Mouse (Mus musculus) CH12.LX (cell line): ENCODE results near the gene Krt2. TPM values are rescaled to one million over a fixed set of nuclear protein-coding genes. Genes with fewer than 3 reads are reported as not detected.

Experiments
- DNase-seq: peaks from one replicate; pipeline ENCODE4 v3.0.0-alpha.2; 2013; ENCODE audit errors: extremely low read depth
- H3K27ac ChIP-seq: 2 replicates; pipeline ENCODE4 v1.5.1; 2012; ENCODE audit warnings: low read depth, mild to moderate bottlenecking, control low read depth, moderate library complexity; ENCODE audit not compliant: insufficient read depth
- H3K27me3 ChIP-seq: replicated peaks from 2 replicates; pipeline ENCODE3; 2012; ENCODE audit warnings: inconsistent platforms
- H3K36me3 ChIP-seq, 2 experiments: replicated peaks in 1 of 2; 2 replicates each; pipeline versions ENCODE3 to v1.6.1; 2012; ENCODE audit warnings: inconsistent platforms in 1 of 2, low read length in 1 of 2, mild to moderate bottlenecking in 1 of 2, mixed read lengths in 1 of 2, moderate library complexity in 1 of 2; ENCODE audit not compliant: control insufficient read depth in 1 of 2, insufficient read depth in 1 of 2
- H3K4me1 ChIP-seq, 2 experiments: 2 replicates each; pipeline ENCODE4 v1.6.1; 2012; ENCODE audit warnings: inconsistent platforms in 1 of 2, moderate library complexity in 1 of 2; ENCODE audit not compliant: insufficient read depth in 2 of 2, control insufficient read depth in 1 of 2
- H3K4me2 ChIP-seq: 2 replicates; pipeline ENCODE4 v1.6.1; 2012; ENCODE audit warnings: low read depth, mild to moderate bottlenecking, control low read depth; ENCODE audit not compliant: poor library complexity, insufficient read depth, severe bottlenecking
- H3K4me3 ChIP-seq, 3 experiments: fragments of 150-350 bp in 1 of 3; sonication (generic) in 1 of 3; replicated peaks in 1 of 3; 2 replicates each; pipeline versions ENCODE3 to v1.5.1; 2011 to 2012; ENCODE audit warnings: low read depth in 2 of 3, low read length in 2 of 3, mild to moderate bottlenecking in 2 of 3, moderate library complexity in 2 of 3, control low read depth in 1 of 3, improper control_type of control experiment in 1 of 3, inconsistent platforms in 1 of 3, mixed read lengths in 1 of 3; ENCODE audit not compliant: poor library complexity in 1 of 3
- H3K79me2 ChIP-seq: replicated peaks from 2 replicates; pipeline ENCODE4 v1.6.1; 2012; ENCODE audit warnings: mild to moderate bottlenecking, moderate library complexity; ENCODE audit not compliant: control insufficient read depth, poor library complexity, insufficient read depth, severe bottlenecking; ENCODE audit errors: extremely low read depth
- H3K9ac ChIP-seq: 2 replicates; pipeline ENCODE4 v1.6.1; 2012; ENCODE audit warnings: low read depth, mild to moderate bottlenecking, control low read depth, moderate library complexity; ENCODE audit not compliant: insufficient read depth
- H3K9me3 ChIP-seq: replicated peaks from 2 replicates; pipeline ENCODE3; 2012; ENCODE audit warnings: low read length, inconsistent platforms, mixed read lengths
- BHLHE40 ChIP-seq: IDR thresholded peaks from 2 replicates; pipeline ENCODE4 v1.6.1; 2011; ENCODE audit warnings: mild to moderate bottlenecking, low read depth, low read length, improper control_type of control experiment
- CHD1 ChIP-seq: IDR thresholded peaks from 2 replicates; pipeline ENCODE4 v1.6.1; 2012; ENCODE audit warnings: low read depth, low read length, improper control_type of control experiment, inconsistent platforms
- CHD2 ChIP-seq: IDR thresholded peaks from 2 replicates; pipeline ENCODE4 v1.6.1; 2011; ENCODE audit warnings: low read length, improper control_type of control experiment
- CTCF ChIP-seq, 2 experiments: IDR thresholded peaks in 1 of 2; conservative IDR thresholded peaks in 1 of 2; 2 replicates each; pipeline ENCODE4 v1.5.1; 2011 to 2012; ENCODE audit warnings: low read depth in 2 of 2, low read length in 2 of 2, improper control_type of control experiment in 1 of 2, inconsistent platforms in 1 of 2, mild to moderate bottlenecking in 1 of 2, moderate library complexity in 1 of 2
- EP300 ChIP-seq: IDR thresholded peaks from 2 replicates; pipeline ENCODE4 v1.6.1; 2011; ENCODE audit warnings: low read length, improper control_type of control experiment
- IRF4 ChIP-seq: IDR thresholded peaks from 2 replicates; pipeline ENCODE4 v1.6.1; 2014; ENCODE audit warnings: low read depth, mild to moderate bottlenecking, inconsistent platforms, low read length, improper control_type of control experiment
- JUND ChIP-seq: conservative IDR thresholded peaks from 2 replicates; pipeline ENCODE4 v1.6.1; 2011; ENCODE audit warnings: low read depth, low read length, improper control_type of control experiment
- KAT2A ChIP-seq: IDR thresholded peaks from 2 replicates; pipeline ENCODE4 v1.6.1; 2012; ENCODE audit warnings: low read length, improper control_type of control experiment, inconsistent platforms; ENCODE audit not compliant: insufficient replicate concordance
- MAFK ChIP-seq: IDR thresholded peaks from 2 replicates; pipeline ENCODE4 v1.6.1; 2011; ENCODE audit warnings: low read length, improper control_type of control experiment; ENCODE audit not compliant: insufficient replicate concordance
- MEF2A ChIP-seq: IDR thresholded peaks from 2 replicates; pipeline ENCODE4 v1.6.1; 2014; ENCODE audit warnings: low read depth, mild to moderate bottlenecking, inconsistent platforms, low read length, improper control_type of control experiment, borderline replicate concordance
- MYC ChIP-seq: IDR thresholded peaks from 2 replicates; pipeline ENCODE4 v1.6.1; 2011; ENCODE audit warnings: low read depth, mild to moderate bottlenecking, improper control_type of control experiment, low read length
- NELFE ChIP-seq: IDR thresholded peaks from 2 replicates; pipeline ENCODE4 v1.6.1; 2011; ENCODE audit warnings: low read depth, low read length, improper control_type of control experiment
- POLR2A ChIP-seq: IDR thresholded peaks from 2 replicates; pipeline ENCODE4 v1.6.1; 2011; ENCODE audit warnings: low read depth, mild to moderate bottlenecking, improper control_type of control experiment, low read length
- POLR2AphosphoS2 ChIP-seq: IDR thresholded peaks from 2 replicates; pipeline ENCODE4 v1.6.1; 2011; ENCODE audit warnings: low read depth, low read length, improper control_type of control experiment
- RCOR1 ChIP-seq: conservative IDR thresholded peaks from 2 replicates; pipeline ENCODE4 v1.6.1; 2012; ENCODE audit warnings: low read depth, mild to moderate bottlenecking, inconsistent platforms, low read length, improper control_type of control experiment
- SIN3A ChIP-seq: IDR thresholded peaks from 2 replicates; pipeline ENCODE4 v1.6.1; 2012; ENCODE audit warnings: low read length, improper control_type of control experiment, inconsistent platforms
- TBP ChIP-seq: conservative IDR thresholded peaks from 2 replicates; pipeline ENCODE4 v1.6.1; 2011; ENCODE audit warnings: low read depth, low read length, improper control_type of control experiment
- TCF12 ChIP-seq: IDR thresholded peaks from 2 replicates; pipeline ENCODE4 v1.6.1; 2014; ENCODE audit warnings: low read depth, mild to moderate bottlenecking, inconsistent platforms, low read length, improper control_type of control experiment
- UBTF ChIP-seq: IDR thresholded peaks from 2 replicates; pipeline ENCODE4 v1.6.1; 2012; ENCODE audit warnings: low read depth, mild to moderate bottlenecking, inconsistent platforms, low read length, improper control_type of control experiment, moderate library complexity
- USF1 ChIP-seq: IDR thresholded peaks from 2 replicates; pipeline ENCODE4 v1.6.1; 2014; ENCODE audit warnings: low read depth, mild to moderate bottlenecking, inconsistent platforms, low read length, improper control_type of control experiment
- ZC3H11A ChIP-seq: IDR thresholded peaks from 2 replicates; pipeline ENCODE4 v1.6.1; 2012; ENCODE audit warnings: low read depth, mild to moderate bottlenecking, inconsistent platforms, low read length, improper control_type of control experiment
- dilution Hi-C: fragments of 300-500 bp; cut with MboI; formaldehyde crosslinking; loops from 2 replicates; pipeline ENCODE4 v1.14.3; 2020; ENCODE audit warnings: low sequenced_read_pairs; ENCODE audit not compliant: extremely low pct_unique_long_range_greater_than_20kb, extremely low pct_ligation_motif_present
- in situ Hi-C: fragments of 300-500 bp; cut with MboI; formaldehyde crosslinking; loops from 3 replicates; pipeline ENCODE4 v1.14.3; 2019; ENCODE audit warnings: low sequenced_read_pairs, low pct_ligation_motif_present, low pct_unique_long_range_greater_than_20kb, mixed read lengths
- polyA plus RNA-seq: library from polyadenylated mRNA; unstranded; fragments of >175 nt; gene quantifications from 2 replicates; pipeline ENCODE4 v1.2.1, GENCODE M21; 2012; ENCODE audit warnings: low read depth; ENCODE audit not compliant: insufficient read length
- total RNA-seq, 2 experiments: library from RNA; depleted of rRNA; stranded (reverse); fragments of 300-350 nt in 1 of 2; fragments of >200 nt in 1 of 2; gene quantifications; 2 replicates each; pipeline ENCODE4 v1.2.3; 2012 to 2014

Krt2 gene
- total and polyA plus RNA-seq, 3 experiments = not detected

- Histone ChIP-seq H3K27ac (no peak overlapping the region), H3K36me3 (no peaks in the 10 kb centered on the region), H3K4me2 (no peak overlapping the region), H3K79me2 (no peaks in the 10 kb centered on the region), H3K4me1 (peaks cover 0 to 8% of the 10 kb centered on the region in 2 experiments; a peak in 1 of 4 replicates), H3K9me3 (no peaks in the 10 kb centered on the region), H3K4me3 (no peak overlapping the region), H3K27me3 (peaks cover 99% of the 10 kb centered on the region), H3K9ac (no peak overlapping the region)
- no peak for TF ChIP-seq KAT2A
- no peak for TF ChIP-seq POLR2A
- TF ChIP-seq CHD2 = no peak
- TF ChIP-seq EP300 = no peak
- TF ChIP-seq MEF2A = no peak
- no peak for TF ChIP-seq USF1
- no peak for TF ChIP-seq JUND
- no peak for TF ChIP-seq NELFE
- TF ChIP-seq SIN3A = no peak
- no peak for TF ChIP-seq IRF4
- TF ChIP-seq UBTF = no peak
- no peak for TF ChIP-seq CHD1
- no peak for TF ChIP-seq MYC
- TF ChIP-seq ZC3H11A = no peak
- TF ChIP-seq POLR2AphosphoS2 = no peak
- TF ChIP-seq BHLHE40 = no peak
- no peak for TF ChIP-seq MAFK
- TF ChIP-seq TCF12 = no peak
- in situ Hi-C loops = no loop called here
- DNase-seq = no peak
- dilution Hi-C loops = no loop called here
These were observed 34.6 kb upstream of the Krt2 start for GRCm38 (mm10) chr15:101852571-101852970.

GRCm38 (mm10) chr15:101850694-101851093, 32.7 kb upstream of the Krt2 start, which contains the start of gene Krt1:
TSS of gene Krt1 (minus strand) at chr15:101850794.
- Histone ChIP-seq H3K9me3 (no peaks in the 10 kb centered on the region), H3K27ac (no peak within 1 kb of the TSS), H3K36me3 (no peaks in the 10 kb centered on the region), H3K79me2 (no peaks in the 10 kb centered on the region), H3K9ac (no peak within 1 kb of the TSS), H3K4me3 (no peak within 1 kb of the TSS), H3K4me1 (peaks cover 0 to 8% of the 10 kb centered on the region in 2 experiments; a peak in 1 of 4 replicates), H3K4me2 (no peak within 1 kb of the TSS), H3K27me3 (peaks cover 99% of the 10 kb centered on the region)
- DNase-seq = no peak
- dilution Hi-C loops (no loop called here), in situ Hi-C loops (no loop called here)
- TF ChIP-seq CTCF (conservative IDR thresholded peaks at IDR 0.05 in 1 of 2, IDR thresholded peaks at IDR 0.05 in 1 of 2; ENCODE audit: low read depth in 2 of 2, low read length in 2 of 2) (no peak), KAT2A (no peak), RCOR1 (no peak), TBP (no peak)
